Mouse (Mus musculus): ENCODE measurements around the gene Ear14.
"Not testable (repeated sequence)": the region's sequence is repeated elsewhere in the genome, so short reads cannot be mapped to it uniquely, and the experiment has no call there.

The Ear14 gene

GRCm38 (mm10) chr14:51203115-51203514, at the start of gene Ear14:
TSS of gene Ear14 (plus strand) at chr14:51203391.
- DNase-seq: no peak

DNA sequence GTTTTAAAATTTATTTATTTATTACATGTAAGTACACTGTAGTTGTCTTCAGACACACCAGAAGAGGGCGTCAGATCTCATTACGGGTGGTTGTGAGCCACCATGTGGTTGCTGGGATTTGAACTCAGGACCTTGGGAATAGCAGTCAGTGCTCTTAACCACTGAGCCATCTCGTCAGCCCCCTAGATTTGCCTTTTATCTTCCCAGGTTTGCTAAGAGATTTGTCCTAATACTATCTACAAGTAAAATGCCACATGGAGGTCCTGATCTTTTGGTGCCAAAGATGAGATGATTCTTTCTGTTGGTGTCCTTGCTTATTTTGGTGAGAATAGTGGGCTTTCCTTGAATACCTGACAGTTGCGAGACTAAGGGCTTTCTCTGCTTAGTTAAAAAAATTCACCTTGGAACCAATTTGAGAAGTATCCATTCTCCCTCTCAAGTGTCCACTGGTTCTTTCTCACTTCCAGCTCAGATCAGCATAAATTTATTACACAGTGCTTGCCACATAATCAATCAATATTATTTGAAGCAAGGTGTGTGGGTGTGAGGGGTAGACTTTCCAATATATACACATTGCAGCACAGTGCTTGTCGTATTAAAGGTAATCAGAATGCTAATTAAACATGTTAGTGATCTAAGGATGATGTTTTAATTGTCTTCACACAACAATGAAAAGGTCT, 47.0 kb upstream of the Ear14 start:
- DNase-seq: no peak

- no peak for DNase-seq
Observed at GRCm38 (mm10) chr14:51156736-51157068, 46.5 kb upstream of the Ear14 start.

GRCm38 (mm10) chr14:51157072-51157471, 46.1 kb upstream of the Ear14 start:
- no peak for DNase-seq

GRCm38 (mm10) chr14:51161976-51162375, 41.2 kb upstream of the Ear14 start, which contains the start of gene Rnase2b:
TSS of gene Rnase2b (plus strand) at chr14:51162260.
- DNase-seq: not testable (repeated sequence)

GRCm38 (mm10) chr14:51163323-51163722, 39.9 kb upstream of the Ear14 start:
- not testable (repeated sequence) for DNase-seq

GRCm38 (mm10) chr14:51165435-51165834, 37.8 kb upstream of the Ear14 start:
- DNase-seq: no peak

DNA sequence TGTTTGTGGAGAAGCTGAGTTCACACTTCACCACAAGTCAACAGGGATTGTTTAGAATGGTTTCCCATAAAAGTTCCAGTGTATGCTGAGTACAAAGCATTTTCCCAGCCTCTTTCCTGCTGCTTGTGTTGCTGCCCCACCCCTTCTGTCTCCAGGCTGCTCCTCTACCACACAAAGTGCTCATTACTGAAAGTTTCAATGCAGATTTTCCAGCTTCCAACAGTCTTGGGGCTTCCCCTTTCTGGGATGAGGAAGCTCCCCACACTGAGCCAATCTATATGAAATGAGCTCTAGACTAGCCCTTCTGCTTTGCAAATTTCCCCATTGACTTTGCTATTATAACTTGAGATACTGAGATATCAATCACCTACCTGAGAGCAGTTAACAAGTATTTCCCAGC, 37.1 kb upstream of the Ear14 start:
- no peak for DNase-seq

DNA sequence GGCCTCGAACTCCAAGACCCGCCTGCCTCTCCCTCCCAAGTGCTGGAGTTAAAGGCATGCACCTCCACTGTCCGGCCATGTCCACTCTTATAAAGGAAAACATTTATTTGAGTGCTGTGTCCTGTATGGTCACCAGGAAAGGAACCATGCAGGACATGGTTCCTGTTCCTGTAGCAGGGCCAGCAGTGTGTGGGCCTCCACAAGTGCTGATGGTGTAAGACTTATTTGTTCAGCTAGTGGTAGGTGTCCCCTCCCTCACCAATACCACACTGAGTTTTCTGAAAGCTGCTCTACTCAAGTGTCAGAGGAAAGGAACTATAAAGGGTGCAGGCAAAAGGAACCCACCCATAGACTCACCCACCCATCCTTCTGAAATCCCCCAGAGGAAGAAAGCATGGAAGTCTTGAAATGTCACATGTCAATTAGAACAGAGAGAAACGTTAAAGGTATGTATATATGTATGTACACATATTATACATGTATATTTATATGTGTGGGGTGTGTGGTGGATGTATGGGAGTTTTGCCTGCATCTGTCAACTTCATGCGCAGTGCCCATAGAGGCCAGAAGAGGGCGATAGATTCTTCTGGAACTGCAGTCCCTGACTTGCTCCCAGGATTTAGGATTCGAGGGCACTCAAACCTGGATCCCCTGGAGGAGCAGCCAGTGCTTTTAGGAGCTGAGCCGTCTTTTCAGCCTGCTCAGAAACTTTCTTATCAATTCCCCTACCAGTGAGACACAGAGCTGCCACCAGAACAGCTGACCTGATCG, 30.9 kb upstream of the Ear14 start:
- DNase-seq: peak; percentile 15

- not testable (repeated sequence) for DNase-seq
Observed at GRCm38 (mm10) chr14:51172947-51173346, 30.2 kb upstream of the Ear14 start.

DNA sequence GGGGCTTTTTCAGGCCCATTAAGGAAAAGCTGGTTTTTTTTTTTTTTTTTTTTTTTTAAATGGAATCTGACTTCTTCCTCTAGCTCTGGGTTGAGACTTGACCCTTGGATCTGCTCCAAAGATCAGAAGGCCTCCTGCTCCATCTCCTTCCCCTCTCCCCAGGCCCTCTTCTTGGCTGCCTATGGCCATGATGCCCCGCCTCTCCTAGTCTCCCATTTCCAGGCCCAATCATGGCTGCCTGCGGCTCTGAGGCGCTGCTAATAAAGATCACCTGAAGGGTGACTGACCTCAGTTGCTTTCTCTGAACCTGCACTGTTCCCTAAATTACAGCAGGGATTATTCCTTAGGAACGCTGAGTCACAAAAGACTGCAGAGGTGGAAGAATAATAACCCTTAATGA, 29.3 kb upstream of the Ear14 start:
- no peak for DNase-seq

- not testable (repeated sequence) for DNase-seq
Observed at GRCm38 (mm10) chr14:51181051-51181450, 22.1 kb upstream of the Ear14 start.

GRCm38 (mm10) chr14:51195681-51196080, 7.5 kb upstream of the Ear14 start:
- DNase-seq: no peak

GRCm38 (mm10) chr14:51199098-51200023, 3.8 kb upstream of the Ear14 start, which contains the start of gene Ang2:
TSS of gene Ang2 (minus strand) at chr14:51199148.
- no peak for DNase-seq

- no peak for DNase-seq
Observed at GRCm38 (mm10) chr14:51200054-51200453, 3.1 kb upstream of the Ear14 start.

- no peak for DNase-seq
Observed at GRCm38 (mm10) chr14:51200466-51200865, 2.7 kb upstream of the Ear14 start.

DNA sequence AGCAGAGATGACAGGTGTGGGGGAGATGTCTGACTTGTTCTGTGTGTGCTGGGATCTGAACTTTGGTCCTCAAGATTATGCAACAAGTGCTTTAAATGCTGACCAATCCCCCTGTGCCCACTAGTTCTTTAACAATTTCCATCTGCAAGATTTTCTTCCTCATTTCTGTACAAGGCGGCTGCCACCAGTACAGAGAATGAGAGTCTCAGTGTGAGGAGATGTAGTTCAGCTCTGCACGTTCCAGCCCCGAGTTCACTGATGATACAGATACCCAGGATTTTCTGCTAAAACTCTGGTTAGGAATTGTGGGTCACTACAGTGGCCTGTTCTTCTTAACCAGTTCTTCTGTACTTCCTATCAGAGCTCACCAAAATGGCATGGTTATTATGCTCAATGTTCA, 16.9 kb downstream of the Ear14 start:
- not testable (repeated sequence) for DNase-seq

DNA sequence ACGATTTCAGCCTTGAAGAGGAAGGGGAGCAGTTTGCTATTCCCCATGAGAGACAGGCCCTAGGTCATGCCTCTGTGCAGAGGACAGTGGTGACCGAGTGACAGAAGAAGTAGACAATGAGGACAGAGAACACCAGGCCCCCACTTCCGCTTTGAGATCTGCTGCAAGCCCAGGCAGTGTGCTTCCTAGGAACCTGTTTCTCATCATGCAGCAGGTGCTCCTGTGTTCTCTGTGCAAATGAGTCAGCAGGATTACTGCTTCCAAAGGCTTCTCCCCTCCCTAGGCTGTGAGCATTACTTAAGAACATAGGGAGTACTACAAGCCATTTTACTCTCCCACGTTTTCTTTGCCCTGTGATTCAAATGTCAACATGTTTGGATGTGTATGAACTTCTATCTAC, 26.5 kb downstream of the Ear14 start:
- not testable (repeated sequence) for DNase-seq

- DNase-seq: not testable (repeated sequence)
Observed at GRCm38 (mm10) chr14:51237488-51237887, 34.3 kb downstream of the Ear14 start.

DNA sequence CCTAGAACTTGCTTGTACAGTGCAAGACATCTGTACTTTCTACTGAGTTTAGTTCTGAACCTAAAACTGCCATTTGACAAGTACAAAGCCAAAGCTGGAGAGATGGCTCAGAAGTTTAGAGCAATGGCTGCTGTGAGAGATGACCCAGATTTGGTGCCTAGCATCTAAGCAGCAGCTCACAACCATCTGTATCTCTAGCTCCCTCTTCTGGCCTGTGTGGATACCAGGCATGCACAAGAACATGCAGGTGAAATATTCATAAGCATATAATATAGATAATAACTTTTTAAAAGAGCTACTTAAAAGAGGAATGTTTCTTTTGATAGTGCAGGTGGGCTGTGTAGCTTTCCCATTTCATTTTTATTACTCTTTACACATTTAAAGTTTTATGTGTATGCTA, 37.7 kb downstream of the Ear14 start:
- peak; percentile 3 for DNase-seq

GRCm38 (mm10) chr14:51247736-51248135, 44.5 kb downstream of the Ear14 start:
- DNase-seq: no peak

DNA sequence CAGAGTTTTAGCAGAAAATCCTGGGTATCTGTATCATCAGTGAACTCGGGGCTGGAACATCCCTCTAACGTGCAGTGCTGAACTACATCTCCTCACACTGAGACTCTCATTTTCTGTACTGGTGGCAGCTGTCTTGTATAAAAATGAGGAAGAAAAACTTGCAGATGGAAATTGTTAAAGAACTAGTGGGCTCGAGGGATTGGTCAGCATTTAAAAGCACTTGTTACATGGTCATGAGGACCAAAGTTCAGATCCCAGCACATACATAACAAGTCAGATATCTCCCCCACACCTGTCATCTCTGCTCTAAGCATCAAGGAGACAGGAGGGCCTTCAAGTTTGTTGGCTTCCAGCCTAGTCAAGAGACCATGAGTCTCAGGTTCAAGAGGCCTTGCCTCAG, 47.2 kb downstream of the Ear14 start:
- DNase-seq: no peak

DNA sequence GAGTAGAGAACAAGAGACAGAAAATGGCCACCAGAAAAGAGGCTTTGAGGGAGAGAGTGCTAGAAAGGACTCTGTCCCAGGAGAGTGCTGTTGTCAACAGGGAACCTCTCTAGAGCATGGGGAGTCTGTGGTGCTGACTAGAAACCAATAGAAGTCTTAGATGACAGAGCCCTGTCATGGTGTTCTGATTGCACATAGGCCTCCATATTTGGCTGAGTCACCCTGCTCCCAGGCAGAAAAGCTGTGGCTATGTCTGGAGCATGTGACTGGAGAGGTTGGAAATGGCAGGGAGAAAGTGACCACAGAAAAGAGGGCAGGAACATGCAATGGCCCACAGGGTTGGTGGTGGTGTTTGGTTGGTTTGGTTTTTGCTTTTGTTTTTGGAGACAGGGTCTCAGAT, 49.0 kb downstream of the Ear14 start:
- not testable (repeated sequence) for DNase-seq
